Mouse (Mus musculus) spleen, adult 2 months (tissue): ENCODE data around the gene Raver2. TPM values are rescaled to one million over a fixed set of nuclear protein-coding genes. Genes with fewer than 3 reads are reported as not detected.
"Not testable (repeated sequence)": the region's sequence is repeated elsewhere in the genome, so short reads cannot be mapped to it uniquely, and the experiment has no call there.

Source experiments
- DNase-seq, 2 experiments: peaks; one replicate each; pipeline versions ENCODE4 v3.0.0 to v3.0.0-alpha.2; 2012 to 2021; ENCODE audit warnings: low spot score in 2 of 2, low read depth in 1 of 2
- H3K27ac ChIP-seq: fragments of 200-500 bp; 2 replicates; pipeline ENCODE4 v1.5.1; 2012; ENCODE audit warnings: low read length, inconsistent platforms; ENCODE audit not compliant: insufficient read depth
- H3K27me3 ChIP-seq: fragments of 200-500 bp; 2 replicates; pipeline ENCODE4 v1.6.1; 2012; ENCODE audit warnings: mild to moderate bottlenecking, moderate library complexity, low read length, inconsistent platforms; ENCODE audit not compliant: control insufficient read depth, insufficient read depth
- H3K36me3 ChIP-seq: fragments of 200-500 bp; 2 replicates; pipeline ENCODE4 v1.6.1; 2012; ENCODE audit warnings: mild to moderate bottlenecking, low read length, inconsistent platforms; ENCODE audit not compliant: control insufficient read depth, insufficient read depth
- H3K4me1 ChIP-seq: fragments of 200-500 bp; 2 replicates; pipeline ENCODE4 v1.6.1; 2011; ENCODE audit warnings: inconsistent platforms; ENCODE audit not compliant: control insufficient read depth, insufficient read depth, insufficient read length
- H3K4me3 ChIP-seq: fragments of 200-500 bp; 2 replicates; pipeline ENCODE4 v1.5.1; 2011; ENCODE audit warnings: mild to moderate bottlenecking, inconsistent platforms; ENCODE audit not compliant: insufficient read depth, insufficient read length; ENCODE audit errors: extremely low read depth
- CTCF ChIP-seq: fragments of 200-500 bp; IDR thresholded peaks from 2 replicates; pipeline ENCODE4 v1.5.1; 2011; ENCODE audit warnings: mild to moderate bottlenecking, inconsistent platforms; ENCODE audit not compliant: insufficient read depth, insufficient read length, insufficient replicate concordance; ENCODE audit errors: extremely low read depth
- POLR2A ChIP-seq: fragments of 200-500 bp; IDR thresholded peaks from 2 replicates; pipeline ENCODE4 v1.6.1; 2011; ENCODE audit warnings: low read depth, low read length, inconsistent platforms
- WGBS: fragments of 180-500 bp; shearing (Covaris S2); methylation state at CpG from one replicate; pipeline ENCODE4 v1.1.7; 2018; 5-methylcytosine and 5-hydroxymethylcytosine counted together
- polyA plus RNA-seq: library from polyadenylated mRNA; depleted of rRNA; stranded (reverse); fragments of >200 nt; gene quantifications from 2 replicates; pipeline ENCODE4 v1.2.3, GENCODE M21; 2012

Gene Raver2
- polyA plus RNA-seq, 1 experiment = 1.8 TPM

DNA sequence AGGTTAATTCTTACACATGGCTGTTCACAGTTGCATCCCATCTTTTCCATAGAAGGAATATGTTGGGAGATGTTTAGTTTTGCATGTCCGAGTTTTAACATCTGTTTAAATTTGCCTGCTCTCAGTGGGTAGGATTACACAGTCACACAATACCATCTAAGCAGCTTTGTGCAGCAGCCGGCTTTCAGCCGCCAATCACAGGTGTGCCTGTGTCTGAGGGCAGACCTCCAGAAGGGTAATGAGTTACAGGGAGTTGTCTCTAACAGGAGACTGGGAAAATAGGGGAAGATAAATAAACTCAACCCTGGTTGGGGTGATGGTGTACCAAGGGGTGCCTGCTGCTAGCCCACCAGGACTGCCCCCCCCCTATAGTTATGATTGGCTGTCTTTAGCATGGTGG is 7.6 kb downstream of the Raver2 start:
- H3K27me3 ChIP-seq = no peaks in the 10 kb centered on the region
- H3K27ac ChIP-seq = no peak overlapping the region
- TF ChIP-seq CTCF (no peak), POLR2A (no peak)
- DNase-seq = no peak
- H3K4me1 ChIP-seq = no peaks in the 10 kb centered on the region
- H3K36me3 ChIP-seq = no peaks in the 10 kb centered on the region
- H3K4me3 ChIP-seq = no peak overlapping the region
- WGBS = 89% methylated on average over 3 of the region's 3 CpGs

- no peaks in the 10 kb centered on the region for H3K27me3 ChIP-seq
- H3K27ac ChIP-seq = no peak overlapping the region
- DNase-seq = no peak
- H3K36me3 ChIP-seq = no peaks in the 10 kb centered on the region
- TF ChIP-seq POLR2A (no peak), CTCF (no peak)
- WGBS = 80% methylated on average over 3 of the region's 3 CpGs
- H3K4me3 ChIP-seq = no peak overlapping the region
- no peaks in the 10 kb centered on the region for H3K4me1 ChIP-seq
These were observed 11.2 kb downstream of the Raver2 start for GRCm38 (mm10) chr4:101080016-101080415.

GRCm38 (mm10) chr4:101082176-101082888 is 13.5 kb downstream of the Raver2 start:
- Histone ChIP-seq H3K4me3 (no peak overlapping the region), H3K36me3 (no peaks in the 10 kb centered on the region), H3K27me3 (no peaks in the 10 kb centered on the region), H3K27ac (no peak overlapping the region), H3K4me1 (no peaks in the 10 kb centered on the region)
- WGBS = 82% methylated on average over 17 of the region's 17 CpGs
- TF ChIP-seq CTCF (no peak), POLR2A (no peak)
- no peak for DNase-seq

DNA sequence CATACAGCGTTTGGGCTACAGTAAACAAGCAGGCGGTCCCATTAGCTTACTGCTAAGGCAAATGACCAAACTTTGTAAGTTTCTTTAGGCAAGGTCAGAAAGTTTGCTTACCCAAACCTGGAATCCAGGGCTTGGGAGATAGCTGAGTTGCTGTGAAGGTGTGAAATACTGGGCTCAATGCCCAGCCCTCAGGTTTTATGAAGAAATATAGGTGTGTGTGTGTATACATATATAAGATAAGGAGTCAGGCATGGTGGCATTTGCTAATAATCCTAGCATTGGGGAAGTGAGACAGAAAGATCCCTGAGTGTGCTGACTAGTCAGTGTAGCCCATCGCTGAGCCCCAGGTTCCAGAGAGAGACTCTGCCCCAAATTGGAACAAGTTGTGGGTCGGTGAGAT is 16.1 kb downstream of the Raver2 start:
- no peaks in the 10 kb centered on the region for H3K4me1 ChIP-seq
- no peak overlapping the region for H3K27ac ChIP-seq
- DNase-seq = no peak
- no peaks in the 10 kb centered on the region for H3K27me3 ChIP-seq
- no peak overlapping the region for H3K4me3 ChIP-seq
- TF ChIP-seq POLR2A (no peak), CTCF (no peak)
- WGBS = 93% methylated on average over 4 of the region's 4 CpGs
- H3K36me3 ChIP-seq = no peaks in the 10 kb centered on the region

DNA sequence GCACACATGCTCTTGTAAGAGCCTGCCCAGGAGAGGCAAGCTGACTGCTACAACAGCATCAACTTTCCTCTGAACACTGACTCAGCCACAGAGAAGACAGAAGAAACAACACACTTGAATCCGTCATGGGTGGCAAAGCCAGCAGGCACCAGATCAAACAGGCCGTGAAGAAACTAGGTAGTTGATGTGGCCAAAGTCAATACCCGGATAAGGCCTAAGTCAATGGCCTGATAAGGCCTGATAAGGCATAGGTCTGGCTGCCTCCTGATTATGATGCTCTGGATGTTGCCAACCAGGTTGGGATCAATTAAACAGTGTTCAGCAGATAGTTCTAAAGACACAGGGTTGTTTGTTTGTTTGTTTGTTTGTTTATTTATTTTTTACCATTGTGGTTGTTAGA is 17.3 kb downstream of the Raver2 start:
- H3K27me3 ChIP-seq = no peaks in the 10 kb centered on the region
- H3K4me3 ChIP-seq = no peak overlapping the region
- no peak for TF ChIP-seq POLR2A
- TF ChIP-seq CTCF = no peak
- H3K27ac ChIP-seq = no peak overlapping the region
- 92% methylated on average over 3 of the region's 3 CpGs for WGBS
- H3K4me1 ChIP-seq = no peaks in the 10 kb centered on the region
- DNase-seq = no peak
- no peaks in the 10 kb centered on the region for H3K36me3 ChIP-seq

DNA sequence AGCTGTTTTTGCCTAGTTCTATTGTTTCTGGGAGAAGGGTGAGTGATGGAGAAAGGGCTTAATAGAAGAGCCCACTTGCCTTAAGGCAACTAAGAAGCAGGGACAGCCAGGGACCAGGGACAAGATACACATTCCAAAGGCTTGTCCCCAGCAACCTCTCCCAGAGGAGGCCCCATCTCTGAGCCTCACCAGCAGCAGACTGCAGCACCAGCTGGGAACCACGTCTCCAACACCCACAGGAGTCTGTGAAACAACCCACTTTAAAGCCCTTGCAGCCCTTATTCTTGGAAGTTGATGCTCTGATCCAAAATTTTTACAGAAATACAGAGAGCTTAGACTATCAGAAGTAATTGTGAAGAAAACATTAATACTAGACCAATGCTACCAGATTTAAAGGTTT is 18.9 kb downstream of the Raver2 start:
- Histone ChIP-seq H3K27me3 (no peaks in the 10 kb centered on the region), H3K36me3 (no peaks in the 10 kb centered on the region), H3K4me1 (no peaks in the 10 kb centered on the region), H3K4me3 (no peak overlapping the region), H3K27ac (no peak overlapping the region)
- TF ChIP-seq CTCF = no peak
- TF ChIP-seq POLR2A = no peak
- no peak for DNase-seq
- WGBS = 43% methylated on average over 1 of the region's 1 CpGs

- WGBS = 90% methylated on average over 3 of the region's 3 CpGs
- not testable (repeated sequence) for DNase-seq
These were observed 21.8 kb downstream of the Raver2 start for GRCm38 (mm10) chr4:101090630-101091029.

More at GRCm38 (mm10) chr4:101090630-101091029, 21.8 kb downstream of the Raver2 start:
- H3K36me3 ChIP-seq, H3K27ac ChIP-seq, H3K4me1 ChIP-seq, H3K4me3 ChIP-seq, H3K27me3 ChIP-seq: not testable (repeated sequence)
